Comparison of ENCODE assay signal across 7 mouse cellular contexts in genomic region chr2:128943538-128944528, GRCm38 (mm10). TPM values are rescaled to one million over a fixed set of nuclear protein-coding genes. Genes with fewer than 3 reads are reported as not detected.
DNase-seq lines count a peak whose midpoint lies in the region; ATAC-seq and TF ChIP-seq lines count a peak whose summit lies in the region.

TSS of gene Zc3h8 (minus strand) at chr2:128944077.

- TF ChIP-seq CTCF in intestine, postnatal 0 days (IDR thresholded peaks at IDR 0.05; ENCODE audit: low read depth) = no peak
- TF ChIP-seq CTCF in small intestine, adult 2 months (IDR thresholded peaks at IDR 0.05; ENCODE audit: extremely low read depth, insufficient read length, insufficient replicate concordance, low read depth, low read length) = no peak

- no peaks in the 10 kb centered on the region for H3K27me3 ChIP-seq in intestine, postnatal 0 days (replicated peaks; ENCODE audit: control insufficient read depth, insufficient read depth, low read length)
- 0 out of 2 replicates have a peak, but pooled peaks cover 6% of the 10 kb centered on the region for H3K27me3 ChIP-seq in midbrain, embryonic 12.5 days
- no peaks in the 10 kb centered on the region for H3K27me3 ChIP-seq in small intestine, adult 2 months (ENCODE audit: control insufficient read depth, insufficient read depth, low read length)

- peak; percentile 96 for ATAC-seq in intestine, postnatal 0 days
- peak; percentile 93 for ATAC-seq in midbrain, embryonic 12.5 days (ENCODE audit: low FRiP score, low read depth)

- no peaks in the 10 kb centered on the region for H3K4me1 ChIP-seq in intestine, postnatal 0 days (replicated peaks; ENCODE audit: control insufficient read depth, insufficient read depth, low read length)
- H3K4me1 ChIP-seq in midbrain, embryonic 12.5 days = peaks cover 6% of the 10 kb centered on the region; the same call in 1 of the 2 replicates
- H3K4me1 ChIP-seq in small intestine, adult 2 months (ENCODE audit: control insufficient read depth, insufficient read depth, insufficient read length, low read length) = no peaks in the 10 kb centered on the region

- peak; percentile 95 for DNase-seq in adrenal gland, adult 8-10 months
- peak; percentile 96 for DNase-seq in embryo, embryonic 9.5 days (ENCODE audit: extremely low spot score)
- peak; percentile 66 for DNase-seq in gonadal fat pad, adult 2 months (ENCODE audit: low read depth)
- peak; percentile 98 for DNase-seq in left cerebral cortex, postnatal 4 days

- peak within 1 kb of the TSS; percentile 80 for H3K4me3 ChIP-seq in intestine, postnatal 0 days (ENCODE audit: low read depth, low read length)
- H3K4me3 ChIP-seq in midbrain, embryonic 12.5 days = peak within 1 kb of the TSS; percentile 76
- peak within 1 kb of the TSS; percentile 73 for H3K4me3 ChIP-seq in small intestine, adult 2 months (ENCODE audit: low read depth, low read length)

- peak within 1 kb of the TSS; percentile 94 for H3K4me2 ChIP-seq in intestine, postnatal 0 days (replicated peaks; ENCODE audit: low read depth)
- peak within 1 kb of the TSS; percentile 79 for H3K4me2 ChIP-seq in midbrain, embryonic 12.5 days (replicated peaks)

- TF ChIP-seq POLR2A in small intestine, adult 2 months (IDR thresholded peaks at IDR 0.05; ENCODE audit: low read depth, low read length) = peak; percentile 64; the same call in 1 of the 2 replicates

- H3K9ac ChIP-seq in intestine, postnatal 0 days (ENCODE audit: low read depth, low read length) = peak within 1 kb of the TSS; percentile 65
- H3K9ac ChIP-seq in midbrain, embryonic 12.5 days (replicated peaks) = peak within 1 kb of the TSS; percentile 64

- no peaks in the 10 kb centered on the region for H3K9me3 ChIP-seq in intestine, postnatal 0 days (ENCODE audit: control insufficient read depth)
- no peaks in the 10 kb centered on the region for H3K9me3 ChIP-seq in midbrain, embryonic 12.5 days

- H3K36me3 ChIP-seq in intestine, postnatal 0 days (ENCODE audit: control insufficient read depth, insufficient read depth) = 0 out of 2 replicates have a peak, but pooled peaks cover 8% of the 10 kb centered on the region
- H3K36me3 ChIP-seq in midbrain, embryonic 12.5 days = no peaks in the 10 kb centered on the region
- H3K36me3 ChIP-seq in small intestine, adult 2 months (ENCODE audit: control insufficient read depth, insufficient read depth, low read length) = peaks cover 4% of the 10 kb centered on the region; the same call in 1 of the 2 replicates

- under 1% methylated on average over 65 of the region's 65 CpGs for WGBS in intestine, postnatal 0 days
- WGBS in midbrain, embryonic 12.5 days = 2% methylated on average over 65 of the region's 65 CpGs
- WGBS in small intestine, adult 2 months = 1% methylated on average over 65 of the region's 65 CpGs

- peak within 1 kb of the TSS; percentile 78 for H3K27ac ChIP-seq in intestine, postnatal 0 days (ENCODE audit: low read depth, low read length)
- H3K27ac ChIP-seq in midbrain, embryonic 12.5 days (replicated peaks) = peak within 1 kb of the TSS; percentile 82
- 0 out of 2 replicates have a peak within 1 kb of the TSS, but pooled peaks have one; percentile 31 for H3K27ac ChIP-seq in small intestine, adult 2 months (ENCODE audit: insufficient read depth, low read depth, low read length)

- intact Hi-C loops in left cerebral cortex, postnatal 4 days (cut with DNase I) = loop anchor here (10.0 kb wide), 1 partner anchor 121 kb away; the partner anchor contains the start of gene Ttl

RNA-seq across cellular contexts. Expression of gene Zc3h8, which starts in this region (rescaled TPM):
- total RNA-seq in adrenal gland, adult 8-10 months (2022) = 1 to 10 TPM; 3.5 to 5.3 (median 3.9) TPM
- 1.6 TPM in 2 replicates for polyA plus RNA-seq in gonadal fat pad, adult 2 months (2012; rRNA removed)
- polyA plus RNA-seq in intestine, postnatal 0 days (2015; fragmentation: Nextera tagmentation; extraction: Ambion mirVana) = 4.6 and 4.8 TPM in 2 replicates
- 10 to 100 TPM in 1 of 2 experiments, 1 to 10 TPM in 1; 9.0 to 10.3 TPM for total RNA-seq in left cerebral cortex, postnatal 4 days (2021)
- 9.2 TPM in 2 replicates for polyA plus RNA-seq in midbrain, embryonic 12.5 days (2016; fragmentation: Nextera tagmentation; extraction: Ambion mirVana)
- 0.33 and 0.44 TPM in 2 replicates for polyA plus RNA-seq in small intestine, adult 2 months (2012; rRNA removed)

Comparison
In these comparisons a context has a peak if more than half of its experiments do, and no peak if none do; other contexts are left out.
1. Peak in every context shown above with its lines: DNase-seq, ATAC-seq, H3K4me3 ChIP-seq and H3K27ac ChIP-seq.
2. H3K27ac ChIP-seq: peak in every context shown above with its lines; median percentile 82 in midbrain, embryonic 12.5 days; 78 in intestine, postnatal 0 days; 31 in small intestine, adult 2 months.